Mouse (Mus musculus): ENCODE results near the gene Tspyl1.

- TF ChIP-seq CTCF (IDR thresholded peaks at IDR 0.05) (no peak), EP300 (IDR thresholded peaks at IDR 0.05) (no peak)
These were observed 35.2 kb downstream of the Tspyl1 start for GRCm38 (mm10) chr10:34317217-34317606.

All from lung, postnatal 0 days (tissue).